Mouse (Mus musculus) layer of hippocampus, adult 9-11 months (tissue): ENCODE measurements at regions not wholly inside any gene's neighbourhood (a gene's known extent, or its start where the extent isn't known, plus 50 kb on each side); places are given as distances from the start of the nearest gene placed in this dataset.
"Not testable (repeated sequence)": the region's sequence is repeated elsewhere in the genome, so short reads cannot be mapped to it uniquely, and the experiment has no call there.

Source experiments
- DNase-seq: peaks from one replicate; pipeline ENCODE4 v3.0.0; 2022

GRCm38 (mm10) chr6:60657117-60657911 is 172.3 kb downstream of the Snca start:
- no peak for DNase-seq

DNA sequence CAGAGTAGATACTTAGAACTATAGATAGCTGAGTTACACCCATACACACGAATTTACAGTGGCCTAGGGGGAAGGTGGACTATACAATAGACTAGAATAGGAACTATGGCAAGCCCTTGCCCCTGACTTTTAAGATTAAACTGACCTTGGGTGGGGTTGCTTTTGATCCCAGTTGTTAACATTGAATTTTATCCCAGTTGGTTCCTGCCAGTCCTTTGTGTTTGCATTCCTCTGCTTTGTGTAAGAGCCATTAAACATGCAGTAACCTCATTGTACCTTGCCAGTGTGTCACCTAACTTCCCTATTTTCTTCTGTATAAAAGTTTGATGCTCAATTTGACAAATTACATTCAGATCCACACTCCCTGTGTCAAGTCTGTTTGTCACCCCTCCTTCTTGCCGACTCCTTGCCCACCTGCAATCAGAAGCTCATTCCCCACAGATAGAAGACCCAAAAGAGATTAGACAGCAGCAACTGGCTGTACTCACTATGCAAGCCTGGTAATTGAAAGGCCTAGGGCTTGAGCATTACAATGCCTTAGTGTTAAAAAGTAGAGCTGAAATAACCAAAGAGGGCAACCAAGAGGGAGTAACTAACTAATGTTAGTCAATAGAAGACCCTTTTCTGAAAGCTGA is 182.6 kb downstream of the Snca start:
- DNase-seq: not testable (repeated sequence)

GRCm38 (mm10) chr6:60642251-60642650 is 187.4 kb downstream of the Snca start:
- no peak for DNase-seq

- DNase-seq: no peak
Observed at GRCm38 (mm10) chr6:60616313-60616712, 213.3 kb downstream of the Snca start.

DNA sequence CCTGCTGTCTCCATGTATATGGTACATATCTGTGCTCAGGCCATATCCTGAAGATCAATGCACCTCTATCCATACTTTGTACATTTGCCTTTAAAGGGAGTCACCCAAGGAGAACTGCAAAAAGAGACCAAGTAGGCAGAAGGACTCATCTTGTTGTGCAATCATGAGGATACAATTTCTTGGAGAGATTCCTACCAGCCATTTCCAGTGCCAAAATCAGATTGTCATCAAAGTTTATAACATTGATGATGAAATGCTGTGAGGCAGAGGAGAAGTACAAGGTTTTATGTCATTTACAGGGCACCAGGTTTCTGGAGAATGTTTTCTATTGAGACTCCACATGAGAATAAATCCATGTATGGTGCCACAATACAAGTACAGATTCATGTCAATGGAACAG is 229.5 kb downstream of the Snca start:
- DNase-seq: no peak

DNA sequence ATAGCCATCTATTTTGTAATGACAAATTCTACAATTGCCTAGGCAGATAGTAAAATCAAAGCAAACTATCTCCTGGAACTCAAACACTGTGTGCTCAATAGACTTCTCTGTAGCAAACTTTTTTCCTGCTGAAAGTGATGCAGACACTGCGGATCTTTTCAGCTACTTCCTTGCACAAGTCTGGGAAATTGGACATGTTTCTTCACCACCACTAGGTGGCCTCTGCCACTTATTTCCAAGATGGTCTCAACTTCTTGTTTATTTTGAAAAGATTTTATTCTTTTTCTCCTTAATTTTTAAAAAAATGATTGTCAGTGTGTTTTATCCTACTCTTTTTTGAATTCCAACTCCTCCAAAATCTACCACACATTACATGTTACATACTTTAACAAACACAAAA is 265.4 kb downstream of the Snca start:
- no peak for DNase-seq

GRCm38 (mm10) chr6:60555590-60556235 is 273.9 kb downstream of the Snca start:
- DNase-seq: peak; percentile 9
